Mouse (Mus musculus): Measurements from ENCODE around the gene Spc24.

GRCm38 (mm10) chr9:21792644-21793043, 32.5 kb upstream of the Spc24 start:
- no peak for TF ChIP-seq CTCF (IDR thresholded peaks at IDR 0.05)
- TF ChIP-seq EP300 (IDR thresholded peaks at IDR 0.05; ENCODE audit: insufficient read depth, low read depth, low read length): no peak

Measured in heart, adult 2 months (tissue).